Mouse (Mus musculus) spleen, adult 2 months (tissue): Measurements from ENCODE around the gene Gm9837.

Experiments used
- CTCF ChIP-seq: fragments of 200-500 bp; IDR thresholded peaks from 2 replicates; pipeline ENCODE4 v1.5.1; 2011; ENCODE audit warnings: mild to moderate bottlenecking, inconsistent platforms; ENCODE audit not compliant: insufficient read depth, insufficient read length, insufficient replicate concordance; ENCODE audit errors: extremely low read depth
- POLR2A ChIP-seq: fragments of 200-500 bp; IDR thresholded peaks from 2 replicates; pipeline ENCODE4 v1.6.1; 2011; ENCODE audit warnings: low read depth, low read length, inconsistent platforms

- no peak for TF ChIP-seq CTCF
- no peak for TF ChIP-seq POLR2A
Observed at GRCm38 (mm10) chr11:53453031-53453430, 17.2 kb downstream of the Gm9837 start.
